Mouse (Mus musculus): ENCODE data around the gene Atxn1. TPM values are rescaled to one million over a fixed set of nuclear protein-coding genes. Genes with fewer than 3 reads are reported as not detected.

The Atxn1 gene
- polyA plus RNA-seq, 1 experiment = 23.0 TPM

DNA sequence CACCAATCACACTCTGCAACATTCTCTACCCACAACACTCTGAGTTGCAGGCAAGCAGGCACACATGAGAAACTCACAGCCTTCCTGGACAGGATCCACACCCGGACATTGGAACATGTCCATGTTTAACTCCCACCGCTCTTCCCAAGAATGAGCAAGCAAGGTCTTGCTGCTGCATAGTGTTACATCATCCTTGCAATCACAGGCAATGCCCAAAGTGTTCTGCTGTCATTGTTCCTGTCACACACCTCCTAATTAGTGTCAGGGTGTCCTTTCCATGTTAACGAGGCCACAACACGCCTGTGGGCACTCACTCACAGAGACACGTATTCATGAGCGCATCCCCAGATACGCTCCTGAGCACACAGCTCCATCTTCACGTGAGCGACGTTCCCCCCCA lies 181.1 kb downstream of the Atxn1 start:
- H3K27ac ChIP-seq (ENCODE audit: insufficient read depth, low read depth, low read length) = no peak overlapping the region
- TF ChIP-seq POLR2A (IDR thresholded peaks at IDR 0.05; ENCODE audit: borderline replicate concordance, low read depth, low read length) (no peak), CTCF (IDR thresholded peaks at IDR 0.05; ENCODE audit: low read depth, low read length) (no peak)
- no peak overlapping the region for H3K4me3 ChIP-seq (ENCODE audit: insufficient read depth, low read length)
- peaks cover 5% of the 10 kb centered on the region; the same call in 1 of the 2 replicates for H3K4me1 ChIP-seq (ENCODE audit: control insufficient read depth, insufficient read depth, low read length)

DNA sequence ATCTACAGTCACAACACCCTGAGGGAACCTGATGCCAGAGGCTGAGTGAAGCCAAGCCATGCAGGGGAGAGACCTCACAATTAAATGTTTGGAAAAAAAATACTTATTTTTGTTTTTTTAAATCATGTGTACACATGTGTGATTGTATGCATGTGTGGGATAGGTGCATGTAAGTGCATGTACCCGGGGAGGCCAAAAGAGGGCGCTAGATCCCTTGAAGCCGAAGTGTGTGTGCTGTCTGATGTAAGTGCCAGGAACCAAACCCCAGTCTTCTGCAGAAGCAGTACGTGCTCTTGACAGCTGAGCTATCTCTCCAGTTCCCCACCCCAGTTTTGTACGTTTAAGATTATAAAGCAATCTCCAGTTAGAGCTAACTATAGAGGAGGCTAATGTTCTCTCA lies 186.1 kb downstream of the Atxn1 start:
- H3K4me3 ChIP-seq (ENCODE audit: insufficient read depth, low read length) = no peak overlapping the region
- TF ChIP-seq POLR2A (IDR thresholded peaks at IDR 0.05; ENCODE audit: borderline replicate concordance, low read depth, low read length) (no peak), CTCF (IDR thresholded peaks at IDR 0.05; ENCODE audit: low read depth, low read length) (no peak)
- no peak overlapping the region for H3K27ac ChIP-seq (ENCODE audit: insufficient read depth, low read depth, low read length)
- peaks cover 12% of the 10 kb centered on the region for H3K4me1 ChIP-seq (ENCODE audit: control insufficient read depth, insufficient read depth, low read length)

DNA sequence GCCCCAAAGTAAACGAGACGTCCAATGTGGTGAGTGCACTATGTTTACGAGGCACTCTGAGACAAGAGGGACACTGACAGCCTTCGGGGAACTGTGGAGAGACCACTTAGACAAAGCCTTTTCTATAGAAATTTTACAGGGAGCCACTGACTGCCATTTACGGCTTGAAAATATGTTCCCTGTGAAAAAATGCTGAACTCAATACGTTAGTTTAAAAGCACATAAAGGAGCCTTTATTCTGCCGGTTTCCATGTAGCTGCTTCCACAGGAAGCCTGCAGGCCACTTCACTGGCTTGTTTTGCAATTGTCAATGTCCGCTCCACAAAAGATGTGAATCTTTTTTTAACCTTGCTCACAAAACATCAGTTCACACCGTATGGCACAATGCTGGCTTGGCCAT lies 186.6 kb downstream of the Atxn1 start:
- no peak for TF ChIP-seq CTCF (IDR thresholded peaks at IDR 0.05; ENCODE audit: low read depth, low read length)
- no peak for TF ChIP-seq POLR2A (IDR thresholded peaks at IDR 0.05; ENCODE audit: borderline replicate concordance, low read depth, low read length)
- Histone ChIP-seq H3K4me3 (ENCODE audit: insufficient read depth, low read length) (no peak overlapping the region), H3K4me1 (ENCODE audit: control insufficient read depth, insufficient read depth, low read length) (peaks cover 12% of the 10 kb centered on the region), H3K27ac (ENCODE audit: insufficient read depth, low read depth, low read length) (no peak overlapping the region)

DNA sequence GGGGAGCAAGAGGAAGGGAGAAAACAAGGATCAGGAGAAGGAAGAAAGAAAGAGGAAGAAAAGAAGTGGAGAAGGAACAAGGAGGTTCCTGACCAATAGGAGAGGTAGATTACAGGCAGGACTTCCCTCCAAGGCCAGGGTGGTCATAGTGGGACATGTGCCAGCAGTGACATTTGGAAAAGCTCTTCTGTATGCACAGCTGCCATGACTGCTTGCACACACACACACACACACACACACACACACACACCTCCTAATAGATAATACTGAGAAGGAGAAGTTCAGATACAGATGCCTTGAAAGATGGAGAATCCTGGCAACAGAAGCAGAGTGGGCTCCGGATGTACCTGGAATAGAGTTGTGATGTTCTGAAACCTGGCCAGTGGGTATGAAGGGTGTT lies 189.3 kb downstream of the Atxn1 start:
- TF ChIP-seq CTCF (IDR thresholded peaks at IDR 0.05; ENCODE audit: low read depth, low read length) = no peak
- no peak for TF ChIP-seq POLR2A (IDR thresholded peaks at IDR 0.05; ENCODE audit: borderline replicate concordance, low read depth, low read length)
- Histone ChIP-seq H3K4me1 (ENCODE audit: control insufficient read depth, insufficient read depth, low read length) (peaks cover 12% of the 10 kb centered on the region), H3K27ac (ENCODE audit: insufficient read depth, low read depth, low read length) (no peak overlapping the region), H3K4me3 (ENCODE audit: insufficient read depth, low read length) (no peak overlapping the region)

DNA sequence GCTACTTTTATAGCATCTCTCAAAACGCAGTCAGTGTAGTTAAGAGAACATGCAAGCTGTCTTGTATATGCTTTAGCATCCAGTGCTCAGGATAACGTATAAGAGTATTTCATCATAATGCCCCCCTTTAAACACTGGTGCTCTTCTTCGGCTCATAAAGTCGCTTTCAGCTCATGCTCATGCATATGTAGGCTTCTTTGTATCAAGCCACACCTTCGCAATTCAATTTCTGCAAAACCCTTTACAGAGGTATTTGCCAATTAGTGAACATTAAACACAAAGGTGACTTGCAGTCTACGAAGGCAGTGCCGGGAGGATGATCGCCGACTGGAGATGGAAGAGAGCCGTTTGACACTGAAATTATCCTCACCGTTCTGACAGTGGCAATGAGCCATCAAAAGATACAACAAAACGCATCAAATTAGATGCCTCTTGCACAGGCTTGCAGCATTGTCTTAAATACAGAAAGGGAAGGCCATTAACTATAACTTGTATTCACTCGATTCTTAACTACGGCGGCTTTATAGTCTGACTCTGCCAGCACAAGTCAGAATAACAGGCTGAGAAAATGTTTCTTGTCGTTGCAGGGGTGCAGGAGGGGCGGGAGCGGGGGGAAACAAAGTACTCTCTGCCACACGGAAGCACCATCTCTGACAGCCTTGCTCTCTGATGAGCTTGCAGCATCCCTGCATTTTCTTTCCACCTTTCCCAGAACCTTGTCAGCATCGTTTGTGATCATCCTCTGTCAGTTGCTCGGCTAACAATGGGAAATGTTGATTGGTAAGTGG lies 191.2 kb downstream of the Atxn1 start:
- H3K4me1 ChIP-seq (ENCODE audit: control insufficient read depth, insufficient read depth, low read length) = peaks cover 12% of the 10 kb centered on the region
- TF ChIP-seq CTCF (IDR thresholded peaks at IDR 0.05; ENCODE audit: low read depth, low read length) = no peak
- TF ChIP-seq POLR2A (IDR thresholded peaks at IDR 0.05; ENCODE audit: borderline replicate concordance, low read depth, low read length) = no peak
- H3K4me3 ChIP-seq (ENCODE audit: insufficient read depth, low read length) = no peak overlapping the region
- H3K27ac ChIP-seq (ENCODE audit: insufficient read depth, low read depth, low read length) = no peak overlapping the region

DNA sequence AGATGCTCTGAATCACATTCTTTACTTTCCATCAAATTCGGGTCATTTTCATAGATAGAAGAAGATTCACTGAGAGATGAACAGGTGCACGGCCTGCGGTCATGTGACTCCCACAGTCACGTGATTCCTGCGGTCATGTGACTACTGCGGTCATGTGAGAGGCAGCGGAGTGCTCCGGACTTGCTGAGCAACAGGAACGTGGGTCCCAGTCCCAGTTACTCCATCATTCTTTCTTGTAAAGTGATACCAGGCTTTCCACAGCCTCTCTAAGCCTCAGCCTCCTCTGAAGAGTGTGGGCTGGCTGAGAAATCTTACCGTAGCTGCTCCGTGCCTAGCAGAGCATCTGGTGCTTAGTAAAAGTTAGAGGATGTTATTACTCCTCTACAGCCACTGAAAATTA lies 195.1 kb downstream of the Atxn1 start:
- Histone ChIP-seq H3K4me3 (ENCODE audit: insufficient read depth, low read length) (no peak overlapping the region), H3K27ac (ENCODE audit: insufficient read depth, low read depth, low read length) (no peak overlapping the region), H3K4me1 (ENCODE audit: control insufficient read depth, insufficient read depth, low read length) (no peaks in the 10 kb centered on the region)
- TF ChIP-seq POLR2A (IDR thresholded peaks at IDR 0.05; ENCODE audit: borderline replicate concordance, low read depth, low read length) (no peak), CTCF (IDR thresholded peaks at IDR 0.05; ENCODE audit: low read depth, low read length) (no peak)

DNA sequence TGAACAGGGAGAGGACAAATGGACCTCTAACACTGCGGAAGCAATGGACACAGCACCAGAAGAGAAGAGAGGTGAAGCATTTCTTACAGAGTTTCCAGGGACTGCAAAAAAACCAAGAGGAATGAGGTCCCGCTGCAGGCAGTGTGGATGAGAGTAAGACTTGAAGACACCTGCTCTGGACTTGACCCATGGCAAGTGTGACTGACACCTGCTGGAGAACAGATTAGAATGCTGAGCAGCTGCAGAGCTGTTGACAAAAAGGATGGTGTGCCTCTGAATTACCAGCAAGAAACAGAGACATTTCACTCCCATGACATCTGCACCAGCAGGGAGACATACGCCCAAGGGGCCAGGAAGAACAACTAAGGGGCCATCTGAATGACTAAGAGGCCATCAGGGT lies 196.6 kb downstream of the Atxn1 start:
- no peaks in the 10 kb centered on the region for H3K4me1 ChIP-seq (ENCODE audit: control insufficient read depth, insufficient read depth, low read length)
- H3K4me3 ChIP-seq (ENCODE audit: insufficient read depth, low read length) = no peak overlapping the region
- H3K27ac ChIP-seq (ENCODE audit: insufficient read depth, low read depth, low read length) = no peak overlapping the region
- TF ChIP-seq POLR2A (IDR thresholded peaks at IDR 0.05; ENCODE audit: borderline replicate concordance, low read depth, low read length) (no peak), CTCF (IDR thresholded peaks at IDR 0.05; ENCODE audit: low read depth, low read length) (no peak)

DNA sequence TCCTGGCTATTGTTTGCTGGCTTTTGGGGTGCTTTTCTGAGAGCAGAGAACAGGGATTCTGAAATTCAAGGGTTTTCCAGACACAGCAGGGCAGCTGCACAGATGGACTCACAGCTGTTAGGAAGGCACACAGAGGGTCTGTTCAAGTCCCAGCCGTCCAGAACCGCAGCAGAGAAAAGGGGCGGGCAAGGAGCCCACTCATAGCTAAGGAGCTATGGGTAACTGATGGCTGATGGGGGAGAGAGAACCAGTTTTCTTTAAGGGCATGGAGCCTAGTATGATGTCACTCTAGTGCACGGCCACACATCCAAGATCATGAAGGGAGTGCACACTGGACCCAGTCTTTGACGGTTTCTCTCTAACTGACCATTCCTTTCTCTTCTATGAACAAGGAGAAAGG lies 200.5 kb downstream of the Atxn1 start:
- TF ChIP-seq POLR2A (IDR thresholded peaks at IDR 0.05; ENCODE audit: borderline replicate concordance, low read depth, low read length) (no peak), CTCF (IDR thresholded peaks at IDR 0.05; ENCODE audit: low read depth, low read length) (no peak)
- Histone ChIP-seq H3K4me3 (ENCODE audit: insufficient read depth, low read length) (no peak overlapping the region), H3K4me1 (ENCODE audit: control insufficient read depth, insufficient read depth, low read length) (peaks cover 4% of the 10 kb centered on the region; the same call in 1 of the 2 replicates), H3K27ac (ENCODE audit: insufficient read depth, low read depth, low read length) (no peak overlapping the region)

DNA sequence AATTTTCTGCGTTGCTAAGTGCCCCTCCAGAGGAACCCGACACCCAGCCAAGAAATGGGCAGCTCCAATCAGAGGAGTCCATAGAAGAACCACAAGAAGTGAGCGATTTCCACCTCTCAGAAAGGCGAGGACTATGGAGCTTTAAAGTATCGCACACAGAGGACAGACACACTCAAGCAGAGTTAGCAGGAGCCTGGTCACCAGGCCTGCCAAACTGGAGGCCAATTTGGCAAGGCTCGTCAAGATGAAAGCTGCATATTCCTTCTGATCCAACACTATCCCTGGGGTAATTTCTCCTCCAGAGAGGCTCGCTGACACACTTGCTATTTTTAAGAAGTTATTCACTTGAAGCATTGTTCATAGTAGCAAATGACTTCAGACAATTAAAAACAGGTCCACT lies 202.5 kb downstream of the Atxn1 start:
- no peak overlapping the region for H3K27ac ChIP-seq (ENCODE audit: insufficient read depth, low read depth, low read length)
- peaks cover 4% of the 10 kb centered on the region; the same call in 1 of the 2 replicates for H3K4me1 ChIP-seq (ENCODE audit: control insufficient read depth, insufficient read depth, low read length)
- no peak for TF ChIP-seq CTCF (IDR thresholded peaks at IDR 0.05; ENCODE audit: low read depth, low read length)
- TF ChIP-seq POLR2A (IDR thresholded peaks at IDR 0.05; ENCODE audit: borderline replicate concordance, low read depth, low read length) = no peak
- no peak overlapping the region for H3K4me3 ChIP-seq (ENCODE audit: insufficient read depth, low read length)

DNA sequence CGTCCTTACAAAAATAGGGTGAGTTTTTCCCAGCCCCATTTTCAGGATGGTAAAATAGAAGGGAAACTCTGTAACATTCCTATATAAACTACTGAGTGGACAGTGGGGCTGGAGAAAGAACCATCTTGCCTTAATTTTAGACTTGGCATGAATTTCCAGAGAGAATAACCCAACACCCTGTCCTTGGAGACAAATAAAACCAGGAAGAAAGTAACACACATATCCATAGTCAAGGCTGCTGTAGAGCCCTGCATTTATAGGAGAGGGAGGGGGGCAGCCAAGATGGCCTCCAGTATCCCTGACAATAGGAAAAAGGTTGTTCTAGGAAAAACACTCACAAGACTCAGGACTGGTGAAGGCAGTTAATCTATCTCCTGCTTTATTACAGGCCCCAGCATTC lies 210.3 kb downstream of the Atxn1 start:
- H3K4me1 ChIP-seq (ENCODE audit: control insufficient read depth, insufficient read depth, low read length) = peaks cover 23% of the 10 kb centered on the region
- H3K27ac ChIP-seq (ENCODE audit: insufficient read depth, low read depth, low read length) = no peak overlapping the region
- no peak overlapping the region for H3K4me3 ChIP-seq (ENCODE audit: insufficient read depth, low read length)
- TF ChIP-seq CTCF (IDR thresholded peaks at IDR 0.05; ENCODE audit: low read depth, low read length) = no peak
- TF ChIP-seq POLR2A (IDR thresholded peaks at IDR 0.05; ENCODE audit: borderline replicate concordance, low read depth, low read length) = no peak
